Mouse (Mus musculus) G1E (cell line): ENCODE results near the gene Ablim1.

Source experiments
- CTCF ChIP-seq: IDR thresholded peaks from 2 replicates; pipeline ENCODE4 v1.5.1; 2012; ENCODE audit warnings: low read depth, low read length, inconsistent platforms, mixed read lengths
- GATA1 ChIP-seq: IDR thresholded peaks from 2 replicates; pipeline ENCODE4 v1.6.1; 2012; ENCODE audit warnings: borderline replicate concordance, low read length, inconsistent platforms, mixed read lengths
- POLR2AphosphoS5 ChIP-seq: IDR thresholded peaks from 2 replicates; pipeline ENCODE4 v1.6.1; 2012; ENCODE audit warnings: low read depth, low read length, inconsistent platforms; ENCODE audit not compliant: insufficient replicate concordance
- TAL1 ChIP-seq: conservative IDR thresholded peaks from 2 replicates; pipeline ENCODE4 v1.6.1; 2012; ENCODE audit warnings: low read depth, low read length, inconsistent platforms, mixed read lengths

- TF ChIP-seq CTCF (no peak), GATA1 (no peak), TAL1 (no peak), POLR2AphosphoS5 (no peak)
Measured at GRCm38 (mm10) chr19:57049592-57050090, 265.1 kb downstream of the Ablim1 start.
